Mouse (Mus musculus): ENCODE data around the gene Gm28269.

Gm28269 gene

GRCm38 (mm10) chrX:21744997-21745396, at the start of gene Gm28269:
Gene Gm28269, minus strand, starts transcription at chrX:21745097.
- DNase-seq (ENCODE audit: low spot score) = no peak

GRCm38 (mm10) chrX:21716885-21717284, 28.0 kb downstream of the Gm28269 start:
- DNase-seq (ENCODE audit: low spot score) = no peak

DNA sequence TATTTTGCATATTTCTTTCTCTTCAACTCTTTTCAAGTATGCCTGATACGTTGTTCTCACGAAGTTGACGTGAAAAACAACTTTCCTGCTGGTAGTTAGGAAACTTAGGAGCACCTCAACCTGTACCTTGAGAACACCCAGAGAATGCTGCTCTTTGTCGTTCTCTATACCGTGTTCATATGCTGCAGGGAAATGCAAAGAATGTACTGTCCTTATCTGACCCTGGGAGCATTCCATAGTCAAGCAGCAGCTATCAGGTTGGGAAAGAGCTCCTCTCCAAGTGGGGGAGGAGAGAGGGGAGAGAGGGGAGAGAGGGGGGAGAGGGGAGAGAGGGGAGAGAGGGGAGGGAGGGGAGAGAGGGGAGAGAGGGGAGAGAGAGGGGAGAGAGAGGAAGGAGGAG, 29.6 kb downstream of the Gm28269 start:
- no peak for DNase-seq (ENCODE audit: low spot score)

DNA sequence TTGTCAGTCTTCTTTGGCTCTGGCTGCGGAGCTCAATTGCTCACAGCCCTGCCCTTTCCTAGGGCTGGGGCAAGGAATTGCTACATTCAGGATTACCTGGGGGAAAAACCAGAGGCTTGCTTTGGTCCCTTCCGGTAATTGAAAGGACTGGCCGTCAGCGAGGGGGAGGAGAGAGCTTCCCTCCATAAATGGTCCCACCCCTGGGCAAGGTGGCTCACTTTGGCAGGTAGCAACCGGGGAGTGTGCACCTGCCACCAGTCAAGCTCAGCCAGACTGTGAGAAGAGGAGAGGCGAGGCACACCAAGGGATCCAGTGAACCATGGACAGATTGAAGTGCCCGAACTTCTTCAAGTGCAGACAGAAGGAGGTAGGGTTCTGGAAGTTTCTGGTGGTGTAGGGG, 30.1 kb downstream of the Gm28269 start, which contains the start of gene Slc6a14:
TSS of gene Slc6a14 (plus strand) at position 68 of the 400 bp plus-strand sequence.
- DNase-seq (ENCODE audit: low spot score) = no peak

DNA sequence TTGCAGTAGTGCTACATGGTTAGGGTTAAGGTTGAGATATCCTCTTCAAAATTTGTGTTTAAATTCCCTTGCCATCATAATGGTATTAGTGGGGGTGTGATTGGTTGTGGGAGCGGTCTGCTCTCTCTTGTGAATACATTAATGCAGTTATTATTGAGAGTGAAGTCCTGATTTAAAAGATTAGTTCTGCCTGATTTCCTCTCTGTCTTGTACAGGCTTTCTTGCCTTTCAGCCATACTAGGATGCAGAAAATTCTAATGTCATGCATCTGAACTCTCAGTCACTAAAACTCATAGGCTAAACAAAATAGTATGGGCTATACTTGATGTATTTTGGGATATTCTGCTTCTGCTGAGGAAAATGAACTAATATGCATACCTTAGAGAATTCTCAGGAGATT, 40.4 kb downstream of the Gm28269 start:
- no peak for DNase-seq (ENCODE audit: low spot score)

- DNase-seq (ENCODE audit: low spot score) = no peak
Measured at GRCm38 (mm10) chrX:21701646-21702045, 43.3 kb downstream of the Gm28269 start.

DNA sequence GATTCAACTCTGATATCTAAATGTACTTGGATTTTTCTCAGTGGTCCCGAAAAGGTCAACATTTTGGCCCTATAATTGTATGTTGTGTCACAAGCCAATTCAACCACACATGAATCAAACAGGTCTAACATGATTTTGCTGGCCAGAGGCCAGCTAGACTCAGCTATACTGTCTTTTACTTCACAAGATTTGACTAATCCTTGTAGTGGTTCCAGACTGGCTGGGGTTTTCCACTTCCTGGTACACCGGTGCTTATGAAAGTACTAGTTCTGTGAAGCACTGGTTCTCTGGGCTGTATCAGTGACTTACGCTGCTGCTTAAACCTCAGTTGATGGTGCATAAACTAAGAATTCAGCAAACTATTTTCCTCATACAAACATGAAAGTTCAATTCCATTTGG, 49.2 kb downstream of the Gm28269 start:
- no peak for DNase-seq (ENCODE audit: low spot score)

GRCm38 (mm10) chrX:21695220-21695619, 49.7 kb downstream of the Gm28269 start:
- no peak for DNase-seq (ENCODE audit: low spot score)

All from layer of hippocampus, adult 11-12 months (tissue).